Mouse (Mus musculus) lung, adult 2 months (tissue): ENCODE data around the gene Sppl2b.

ENCODE experiments used
- CTCF ChIP-seq: fragments of 200-500 bp; IDR thresholded peaks from 2 replicates; pipeline ENCODE4 v1.5.1; 2011; ENCODE audit warnings: mild to moderate bottlenecking, low read length, control low read depth; ENCODE audit not compliant: insufficient read depth
- POLR2A ChIP-seq: fragments of 200-500 bp; IDR thresholded peaks from 2 replicates; pipeline ENCODE4 v1.6.1; 2011; ENCODE audit warnings: low read depth, mild to moderate bottlenecking, control low read depth, low read length, borderline replicate concordance; ENCODE audit errors: extremely low read depth

DNA sequence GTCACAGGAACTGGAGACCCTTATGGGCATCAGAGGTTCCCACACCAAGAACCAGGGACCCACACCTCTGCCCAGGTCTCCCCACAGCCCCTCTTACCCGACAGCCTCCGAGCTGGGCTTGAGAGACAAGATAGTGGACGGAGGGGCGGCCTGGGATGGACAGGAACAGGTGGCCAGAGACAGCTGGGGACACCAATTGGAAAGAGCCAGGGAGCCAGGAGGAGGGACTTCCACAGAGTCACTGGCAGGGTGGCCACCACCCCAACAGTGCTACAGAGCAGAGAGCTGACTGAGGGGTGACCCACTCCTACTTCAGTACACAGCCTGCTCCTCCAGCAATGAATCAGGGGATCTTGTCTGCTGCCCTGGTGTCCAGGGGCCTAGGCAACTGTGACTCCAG is 41.7 kb upstream of the Sppl2b start, which contains the start of gene Jsrp1:
- TF ChIP-seq POLR2A = no peak
- no peak for TF ChIP-seq CTCF
